Mouse (Mus musculus): ENCODE results near the gene Phkg2. TPM values are rescaled to one million over a fixed set of nuclear protein-coding genes. Genes with fewer than 3 reads are reported as not detected.
"Not testable (repeated sequence)": the region's sequence is repeated elsewhere in the genome, so short reads cannot be mapped to it uniquely, and the experiment has no call there.

Phkg2 gene
- polyA plus RNA-seq, 1 experiment from 2014 or later = 34.3 TPM

DNA sequence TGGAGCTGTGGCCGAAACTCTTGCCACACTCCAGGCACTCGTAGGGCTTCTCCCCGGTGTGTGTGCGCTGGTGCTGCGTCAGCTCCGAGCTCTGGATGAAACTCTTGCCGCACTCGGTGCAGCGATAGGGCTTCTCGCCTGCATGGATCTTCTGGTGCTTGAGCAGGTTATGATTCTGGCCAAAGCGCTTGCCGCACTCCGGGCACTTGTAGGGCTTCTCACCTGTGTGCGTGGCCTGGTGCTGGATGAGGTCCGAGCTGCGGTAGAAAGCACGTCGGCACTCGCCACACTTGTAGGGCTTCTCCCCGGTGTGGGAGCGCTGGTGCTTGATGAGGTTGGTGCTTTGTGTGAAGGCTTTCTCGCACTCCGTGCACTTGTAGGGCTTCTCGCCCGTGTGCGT lies 38.4 kb downstream of the Phkg2 start:
- H3K27me3 ChIP-seq (replicated peaks) = no peaks in the 10 kb centered on the region
- peaks cover 49% of the 10 kb centered on the region for H3K36me3 ChIP-seq
- H3K9me3 ChIP-seq = no peaks in the 10 kb centered on the region
- no peak overlapping the region for H3K9ac ChIP-seq
- WGBS = 97% methylated on average over 26 of the region's 26 CpGs
- peaks cover 10% of the 10 kb centered on the region for H3K4me1 ChIP-seq (replicated peaks)
- no peak overlapping the region for H3K4me2 ChIP-seq (replicated peaks)
- H3K27ac ChIP-seq = no peak overlapping the region
- ATAC-seq = no peak
- H3K4me3 ChIP-seq (replicated peaks) = no peak overlapping the region

GRCm38 (mm10) chr7:127613501-127613900 lies 40.4 kb downstream of the Phkg2 start:
- Histone ChIP-seq H3K27ac (no peak overlapping the region), H3K27me3 (replicated peaks) (no peaks in the 10 kb centered on the region), H3K4me1 (replicated peaks) (peaks cover 10% of the 10 kb centered on the region), H3K4me2 (replicated peaks) (peak overlapping the region; percentile 79), H3K4me3 (replicated peaks) (peak overlapping the region; percentile 98; the same call in 1 of the 2 replicates), H3K36me3 (peaks cover 44% of the 10 kb centered on the region), H3K9me3 (no peaks in the 10 kb centered on the region), H3K9ac (0 out of 2 replicates have a peak overlapping the region, but pooled peaks have one; percentile 94)
- no peak for ATAC-seq
- 85% methylated on average over 8 of the region's 8 CpGs for WGBS

GRCm38 (mm10) chr7:127614091-127614490 lies 41.0 kb downstream of the Phkg2 start:
- Histone ChIP-seq H3K36me3 (peaks cover 38% of the 10 kb centered on the region), H3K4me2 (replicated peaks) (peak overlapping the region; percentile 79), H3K27me3 (replicated peaks) (no peaks in the 10 kb centered on the region), H3K4me1 (replicated peaks) (peaks cover 10% of the 10 kb centered on the region), H3K27ac (peak overlapping the region; percentile 84; the same call in 1 of the 2 replicates), H3K4me3 (replicated peaks) (peak overlapping the region; percentile 98), H3K9ac (peak overlapping the region; percentile 94), H3K9me3 (no peaks in the 10 kb centered on the region)
- 18% methylated on average over 8 of the region's 8 CpGs for WGBS
- ATAC-seq = 0 out of 2 replicates have a peak, but pooled peaks have one; percentile 22

DNA sequence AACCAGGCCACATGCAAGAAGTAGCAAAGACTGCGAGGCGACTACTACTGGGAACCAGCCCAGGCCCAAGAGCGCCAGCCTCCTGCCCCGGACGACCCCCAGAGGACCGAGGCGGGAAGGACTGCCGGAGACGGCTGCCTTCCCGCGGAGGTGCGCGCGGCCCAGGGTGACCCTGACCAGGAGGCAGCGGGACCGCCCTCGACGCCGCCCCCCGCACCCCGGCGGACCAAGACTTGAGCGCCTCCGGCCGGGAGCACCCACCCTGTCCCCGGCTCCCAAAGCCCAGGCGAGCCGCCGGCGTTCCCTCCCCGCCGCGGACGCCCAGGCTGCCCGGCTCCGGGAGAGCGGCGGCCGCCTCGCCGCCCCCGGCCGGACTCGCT lies 41.4 kb downstream of the Phkg2 start:
- WGBS = under 1% methylated on average over 40 of the region's 44 CpGs
- peak overlapping the region; percentile 79 for H3K4me2 ChIP-seq (replicated peaks)
- no peaks in the 10 kb centered on the region for H3K27me3 ChIP-seq (replicated peaks)
- H3K9me3 ChIP-seq = no peaks in the 10 kb centered on the region
- H3K36me3 ChIP-seq = peaks cover 34% of the 10 kb centered on the region
- peak; percentile 86 for ATAC-seq
- peak overlapping the region; percentile 84 for H3K27ac ChIP-seq
- H3K4me1 ChIP-seq (replicated peaks) = peaks cover 10% of the 10 kb centered on the region
- peak overlapping the region; percentile 94 for H3K9ac ChIP-seq
- peak overlapping the region; percentile 98 for H3K4me3 ChIP-seq (replicated peaks)

DNA sequence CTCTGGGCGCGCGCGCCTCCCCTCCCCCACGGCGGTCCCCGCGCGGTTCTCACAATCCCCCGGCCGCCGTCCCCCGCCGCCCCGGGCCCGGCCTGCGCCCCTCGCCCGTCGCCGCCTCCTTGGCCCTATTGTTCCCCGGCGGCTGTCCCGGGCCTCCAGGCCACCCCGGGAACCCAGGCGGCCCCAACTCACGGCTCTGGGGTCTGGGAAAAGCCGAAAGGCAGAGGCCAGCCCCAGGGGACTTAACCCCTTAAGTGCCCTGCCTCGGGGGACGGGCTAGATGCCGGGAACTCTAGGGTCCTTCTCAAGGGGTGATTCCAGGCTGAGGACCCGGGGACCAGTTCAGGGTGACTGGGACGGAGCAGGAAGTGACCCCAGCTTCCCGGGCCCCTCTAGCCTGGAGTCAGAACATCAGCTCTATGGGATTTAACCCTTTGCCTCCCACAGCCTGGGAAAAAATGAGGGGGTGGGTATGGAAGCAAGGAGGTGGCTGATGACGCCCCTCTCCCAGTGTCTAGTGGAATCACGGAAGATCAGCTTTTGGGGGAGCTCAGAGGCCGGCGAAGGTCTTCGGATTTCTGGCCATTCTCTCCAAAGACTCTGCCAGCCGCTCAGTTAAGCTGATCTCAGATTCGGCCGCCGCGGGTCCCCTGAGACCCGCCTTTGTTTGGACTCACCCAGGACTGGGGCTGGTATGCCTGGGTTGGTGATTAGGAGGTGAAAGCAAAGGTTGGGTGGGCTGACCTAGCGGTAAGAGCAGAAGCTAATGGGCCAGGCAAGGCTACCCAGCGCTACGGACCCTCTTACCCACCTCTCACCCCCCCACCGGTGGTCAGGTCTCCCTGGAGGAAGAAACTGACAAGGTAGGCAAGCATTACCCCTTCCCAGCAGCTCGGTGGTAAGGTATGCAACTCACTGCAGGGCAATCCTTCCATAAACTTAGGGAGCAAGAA lies 42.0 kb downstream of the Phkg2 start, which contains the start of gene Zfp629:
Zfp629 (minus strand) TSS at position 907 of the 953 bp plus-strand sequence.
- Histone ChIP-seq H3K4me2 (replicated peaks) (peak within 1 kb of the TSS; percentile 79), H3K4me3 (replicated peaks) (peak within 1 kb of the TSS; percentile 98), H3K4me1 (replicated peaks) (peaks cover 10% of the 10 kb centered on the region), H3K27ac (peak within 1 kb of the TSS; percentile 84), H3K27me3 (replicated peaks) (no peaks in the 10 kb centered on the region), H3K9ac (peak within 1 kb of the TSS; percentile 94), H3K36me3 (peaks cover 28% of the 10 kb centered on the region), H3K9me3 (no peaks in the 10 kb centered on the region)
- 1% methylated on average over 49 of the region's 50 CpGs for WGBS
- peak; percentile 90 for ATAC-seq

DNA sequence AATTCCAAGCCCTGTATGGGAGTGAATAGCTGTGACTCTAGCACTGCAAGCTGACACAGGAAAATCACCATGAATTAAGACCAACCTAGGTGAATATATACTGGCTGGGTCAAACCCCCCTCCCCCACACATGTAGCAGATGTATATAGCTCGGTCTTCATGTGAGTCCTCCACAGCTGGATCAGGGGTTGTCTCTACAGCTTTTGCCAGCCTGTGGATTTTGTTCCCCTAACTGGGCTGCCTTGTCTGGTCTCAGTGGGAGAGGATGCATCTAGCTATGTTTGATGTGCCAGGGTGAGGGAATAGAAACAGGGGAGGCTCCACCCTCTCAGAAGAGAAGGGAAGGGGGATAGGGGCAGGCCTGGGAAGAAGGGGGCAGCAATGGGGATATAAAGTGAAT lies 43.2 kb downstream of the Phkg2 start:
- 62% methylated on average over 1 of the region's 1 CpGs for WGBS
- Histone ChIP-seq H3K4me2 (replicated peaks) (no peak overlapping the region), H3K9me3 (no peaks in the 10 kb centered on the region), H3K4me3 (replicated peaks) (no peak overlapping the region), H3K9ac (no peak overlapping the region), H3K36me3 (peaks cover 16% of the 10 kb centered on the region), H3K27me3 (replicated peaks) (no peaks in the 10 kb centered on the region), H3K4me1 (replicated peaks) (peaks cover 10% of the 10 kb centered on the region), H3K27ac (no peak overlapping the region)
- ATAC-seq = no peak

- Histone ChIP-seq H3K4me1 (replicated peaks) (peaks cover 10% of the 10 kb centered on the region), H3K4me2 (replicated peaks) (no peak overlapping the region), H3K36me3 (peaks cover 10% of the 10 kb centered on the region), H3K27ac (no peak overlapping the region), H3K27me3 (replicated peaks) (no peaks in the 10 kb centered on the region), H3K9ac (no peak overlapping the region), H3K9me3 (no peaks in the 10 kb centered on the region), H3K4me3 (replicated peaks) (no peak overlapping the region)
- no peak for ATAC-seq
- WGBS = 63% methylated on average over 1 of the region's 1 CpGs
Measured at GRCm38 (mm10) chr7:127616881-127617280, 43.7 kb downstream of the Phkg2 start.

DNA sequence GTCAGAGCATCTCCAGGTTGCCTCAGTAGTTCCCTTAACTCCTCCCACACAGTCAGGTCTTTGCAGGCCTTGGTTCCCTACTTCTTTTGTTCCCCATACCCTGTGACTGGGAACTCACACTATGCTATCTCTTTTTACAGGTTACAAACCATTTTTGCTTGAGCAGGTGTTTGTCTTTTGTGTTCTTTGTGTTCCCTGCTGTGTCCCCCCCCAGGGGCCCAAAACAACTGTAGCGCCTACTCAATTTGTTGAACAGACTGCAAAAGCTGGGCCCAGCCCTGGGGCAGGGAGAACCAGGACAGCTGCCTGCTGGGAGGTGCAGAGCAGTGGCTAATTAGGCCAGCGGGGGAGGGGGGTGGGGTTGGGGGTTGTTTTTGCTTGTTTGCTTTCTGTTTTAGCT lies 44.8 kb downstream of the Phkg2 start:
- H3K4me3 ChIP-seq (replicated peaks) = no peak overlapping the region
- no peak overlapping the region for H3K4me2 ChIP-seq (replicated peaks)
- no peak overlapping the region for H3K9ac ChIP-seq
- WGBS = 61% methylated on average over 2 of the region's 2 CpGs
- no peaks in the 10 kb centered on the region for H3K27me3 ChIP-seq (replicated peaks)
- H3K4me1 ChIP-seq (replicated peaks) = peaks cover 10% of the 10 kb centered on the region
- no peaks in the 10 kb centered on the region for H3K36me3 ChIP-seq
- no peak overlapping the region for H3K27ac ChIP-seq
- H3K9me3 ChIP-seq = no peaks in the 10 kb centered on the region
- no peak for ATAC-seq

DNA sequence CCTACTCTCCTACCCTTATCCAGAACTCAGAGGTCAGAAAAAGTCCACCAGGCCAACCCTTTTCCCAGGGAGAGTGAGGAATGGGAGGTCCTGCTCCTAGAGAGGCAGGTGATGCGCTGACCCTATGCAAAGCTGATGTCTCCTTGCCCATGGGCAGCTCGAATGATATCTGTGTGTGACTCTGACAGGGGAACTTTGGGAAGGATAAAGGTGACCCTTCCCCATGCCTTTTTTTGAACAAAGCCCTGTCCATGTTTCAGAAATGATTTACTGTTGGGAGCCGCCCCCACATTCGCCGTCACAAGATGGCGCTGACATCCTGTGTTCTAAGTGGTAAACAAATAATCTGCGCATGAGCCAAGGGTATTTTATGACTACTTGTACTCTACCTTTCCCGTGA lies 45.3 kb downstream of the Phkg2 start:
- H3K9me3 ChIP-seq; ATAC-seq; H3K9ac ChIP-seq; H3K27me3 ChIP-seq (replicated peaks); H3K36me3 ChIP-seq; H3K4me2 ChIP-seq (replicated peaks); H3K4me1 ChIP-seq (replicated peaks); H3K4me3 ChIP-seq (replicated peaks); H3K27ac ChIP-seq: not testable (repeated sequence)
- 90% methylated on average over 7 of the region's 8 CpGs for WGBS

- Histone ChIP-seq H3K27ac (no peak overlapping the region), H3K27me3 (replicated peaks) (no peaks in the 10 kb centered on the region), H3K9me3 (no peaks in the 10 kb centered on the region), H3K36me3 (no peaks in the 10 kb centered on the region), H3K4me3 (replicated peaks) (no peak overlapping the region), H3K4me2 (replicated peaks) (no peak overlapping the region), H3K9ac (no peak overlapping the region), H3K4me1 (replicated peaks) (no peaks in the 10 kb centered on the region)
- 94% methylated on average over 7 of the region's 7 CpGs for WGBS
- ATAC-seq = no peak
Measured at GRCm38 (mm10) chr7:127626039-127626438, 52.9 kb downstream of the Phkg2 start.

GRCm38 (mm10) chr7:127626471-127626870 lies 53.3 kb downstream of the Phkg2 start:
- WGBS = 91% methylated on average over 4 of the region's 4 CpGs
- H3K36me3 ChIP-seq = no peaks in the 10 kb centered on the region
- no peak overlapping the region for H3K9ac ChIP-seq
- H3K4me2 ChIP-seq (replicated peaks) = no peak overlapping the region
- H3K27ac ChIP-seq = no peak overlapping the region
- no peaks in the 10 kb centered on the region for H3K9me3 ChIP-seq
- H3K27me3 ChIP-seq (replicated peaks) = no peaks in the 10 kb centered on the region
- no peak for ATAC-seq
- H3K4me3 ChIP-seq (replicated peaks) = no peak overlapping the region
- no peaks in the 10 kb centered on the region for H3K4me1 ChIP-seq (replicated peaks)

GRCm38 (mm10) chr7:127628646-127629045 lies 55.5 kb downstream of the Phkg2 start:
- no peaks in the 10 kb centered on the region for H3K36me3 ChIP-seq
- H3K27ac ChIP-seq = no peak overlapping the region
- WGBS = 83% methylated on average over 5 of the region's 5 CpGs
- H3K9me3 ChIP-seq = no peaks in the 10 kb centered on the region
- H3K27me3 ChIP-seq (replicated peaks) = no peaks in the 10 kb centered on the region
- no peak for ATAC-seq
- H3K9ac ChIP-seq = no peak overlapping the region
- H3K4me1 ChIP-seq (replicated peaks) = no peaks in the 10 kb centered on the region
- no peak overlapping the region for H3K4me3 ChIP-seq (replicated peaks)
- H3K4me2 ChIP-seq (replicated peaks) = no peak overlapping the region

Data from intestine, embryonic 15.5 days (tissue).